Mouse (Mus musculus): ENCODE data around the gene Pcbd2. TPM values are rescaled to one million over a fixed set of nuclear protein-coding genes. Genes with fewer than 3 reads are reported as not detected.

Gene Pcbd2
- total RNA-seq, 2 experiments from 2014 or later, result 30.9 to 40.2 TPM

DNA sequence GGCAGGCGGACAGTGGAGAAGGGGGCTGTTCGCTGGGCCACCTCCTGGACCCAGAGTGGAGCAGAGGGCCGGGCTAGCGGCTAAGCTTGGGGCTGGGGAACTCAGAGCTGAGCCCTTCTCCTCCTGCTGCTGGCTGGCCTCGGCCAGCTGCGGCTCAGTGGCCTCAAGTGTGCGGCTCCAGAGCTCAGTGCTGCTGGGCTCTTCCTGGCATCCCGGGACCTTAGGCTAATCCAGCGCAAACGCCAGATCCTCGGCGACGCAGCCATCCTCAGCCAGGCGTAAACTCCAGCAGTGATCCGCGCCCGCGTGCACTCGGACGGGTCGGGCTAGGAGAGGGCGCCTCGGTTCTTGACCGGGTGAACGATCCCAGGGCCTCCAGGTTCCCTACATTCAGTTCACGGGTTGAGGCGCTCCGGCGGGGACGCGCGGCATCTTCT is 98.1 kb downstream of the Pcbd2 start:
- no peak for DNase-seq (ENCODE audit: extremely low spot score in 1 of 2, low spot score in 1 of 2)

GRCm38 (mm10) chr13:55826008-55826671 is 99.0 kb downstream of the Pcbd2 start:
- DNase-seq (ENCODE audit: extremely low spot score in 1 of 2, low spot score in 1 of 2), result no peak

Other genes starting within 250 kb of the Pcbd2 start
- gene Dbn1, start 239.3 kb upstream of the Pcbd2 start, total RNA-seq (2021), result 100 to 1,000 TPM; 356 to 398 TPM
- 10 to 100 TPM; 86.6 to 97.7 TPM for gene Pdlim7, start 213.7 kb upstream of the Pcbd2 start, total RNA-seq (2021)
- 1 to 10 TPM; 9.6 to 9.7 TPM for gene Dok3, start 198.1 kb upstream of the Pcbd2 start, total RNA-seq (2021)
- 10 to 100 TPM; 50.7 to 57.2 TPM for gene Ddx41, start 190.7 kb upstream of the Pcbd2 start, total RNA-seq (2021)
- gene Fam193b, start 156.2 kb upstream of the Pcbd2 start, total RNA-seq (2021), result 10 to 100 TPM; 66.4 to 87.5 TPM
- 100 to 1,000 TPM; 132 to 143 TPM for gene Tmed9, start 153.6 kb upstream of the Pcbd2 start, total RNA-seq (2021)
- gene B4galt7, start 127.5 kb upstream of the Pcbd2 start, total RNA-seq (2021), result 10 to 100 TPM; 26.0 to 26.7 TPM
- 10 to 100 TPM; 47.9 to 49.0 TPM for gene Caml, start 104.4 kb upstream of the Pcbd2 start, total RNA-seq (2021)
- 10 to 100 TPM; 41.6 to 55.5 TPM for gene Ddx46, start 92.3 kb upstream of the Pcbd2 start, total RNA-seq (2021)
- 10 to 100 TPM; 79.8 to 81.6 TPM for gene B230219D22Rik, start 34.2 kb upstream of the Pcbd2 start, total RNA-seq (2021)
- 10 to 100 TPM; 68.8 to 81.2 TPM for gene Txndc15, start 12.7 kb upstream of the Pcbd2 start, total RNA-seq (2021)
- under 1 TPM in 1 of 2 experiments, not detected in 1; 0.34 TPM for gene Catsper3, start 57.2 kb downstream of the Pcbd2 start, total RNA-seq (2021)
- not detected for gene Pitx1, start 108.8 kb downstream of the Pcbd2 start, total RNA-seq (2021)

Measured in layer of hippocampus, postnatal 25 days (tissue).